Mouse (Mus musculus): ENCODE data around the gene Lexm. TPM values are rescaled to one million over a fixed set of nuclear protein-coding genes. Genes with fewer than 3 reads are reported as not detected.

The Lexm gene
- polyA plus RNA-seq, 1 experiment from 2014 or later = 0.33 TPM

DNA sequence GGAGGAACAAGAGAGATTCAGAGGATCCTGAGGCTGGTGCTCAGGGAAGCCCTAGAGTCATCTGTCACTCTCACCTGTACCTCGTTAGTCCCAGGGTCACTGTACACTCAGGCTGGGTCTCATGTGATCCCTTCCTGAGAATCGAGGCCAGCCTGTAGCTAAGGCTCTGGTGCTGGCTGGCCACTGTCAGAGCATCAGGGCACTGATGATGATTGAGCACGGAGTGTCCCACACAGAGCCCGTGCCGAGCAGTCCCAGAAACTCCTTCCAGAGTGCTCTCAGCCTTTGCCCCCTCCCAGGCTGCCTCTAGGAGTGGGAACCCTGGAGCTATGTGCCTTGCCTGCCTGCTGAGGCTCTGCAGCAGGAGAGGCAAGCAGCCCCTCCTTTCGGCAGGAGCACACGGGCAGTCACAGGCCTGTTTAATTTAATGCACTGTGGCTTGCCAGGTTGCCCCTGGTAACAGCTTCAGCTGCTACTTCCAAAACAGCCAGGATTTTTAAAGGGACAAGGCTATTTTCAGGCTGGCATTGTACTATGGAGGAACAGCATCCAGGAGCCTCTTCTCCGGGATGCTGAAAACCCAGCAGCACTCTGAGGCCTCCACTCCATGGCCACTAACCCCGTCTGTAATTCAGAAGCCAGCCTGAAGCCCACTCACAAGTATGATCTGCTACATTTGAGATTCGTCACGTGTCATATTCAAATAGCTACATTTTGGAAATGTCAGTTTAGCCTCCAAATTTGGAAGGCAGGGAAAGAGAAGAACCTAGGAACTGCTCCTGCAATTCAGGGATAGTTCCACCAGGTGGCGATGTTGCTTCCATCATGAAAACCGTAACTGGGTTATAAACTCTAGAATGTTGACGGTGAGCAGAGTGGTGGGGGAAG, 13.5 kb upstream of the Lexm start:
- Histone ChIP-seq H3K27me3 (ENCODE audit: control insufficient read depth, insufficient read depth, low read length) (no peaks in the 10 kb centered on the region), H3K4me2 (ENCODE audit: low read depth, severe bottlenecking) (peak overlapping the region; percentile 1; the same call in 1 of the 2 replicates), H3K27ac (replicated peaks; ENCODE audit: low read depth, low read length) (no peak overlapping the region), H3K36me3 (ENCODE audit: control insufficient read depth, insufficient read depth, low read length) (no peaks in the 10 kb centered on the region), H3K4me1 (ENCODE audit: control insufficient read depth, insufficient read depth, low read length) (peaks cover 18% of the 10 kb centered on the region; the same call in 1 of the 2 replicates), H3K9me3 (ENCODE audit: control insufficient read depth, low read length) (no peaks in the 10 kb centered on the region), H3K9ac (ENCODE audit: low read length) (no peak overlapping the region), H3K4me3 (ENCODE audit: low read depth, low read length) (no peak overlapping the region)
- peak; percentile 31; the same call in 1 of the 2 replicates for ATAC-seq (ENCODE audit: insufficient number of reproducible peaks, low FRiP score, low TSS enrichment, low read depth)
- WGBS = 19% methylated on average over 14 of the region's 14 CpGs
- DNase-seq (ENCODE audit: low spot score) = peak; percentile 78

DNA sequence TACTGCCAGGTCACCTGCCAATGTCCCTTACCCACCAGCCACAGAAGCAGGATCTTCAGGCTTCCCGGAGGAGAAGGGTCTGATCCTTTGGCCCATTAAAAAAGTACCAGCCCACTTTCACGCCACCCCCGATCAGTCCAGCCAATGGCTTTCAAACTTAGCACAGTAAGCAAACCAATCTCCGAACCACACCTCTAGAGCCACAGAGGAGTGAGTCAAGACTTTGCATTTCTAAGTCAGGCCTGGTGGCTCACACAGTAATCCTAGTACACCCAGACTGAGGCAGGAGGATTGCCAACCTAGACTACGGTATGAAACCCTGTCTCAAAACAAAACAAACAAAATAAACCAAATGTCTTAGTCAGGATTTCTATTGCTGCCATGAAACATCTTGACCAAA, 12.3 kb upstream of the Lexm start:
- Histone ChIP-seq H3K4me1 (ENCODE audit: control insufficient read depth, insufficient read depth, low read length) (peaks cover 18% of the 10 kb centered on the region; the same call in 1 of the 2 replicates), H3K4me3 (ENCODE audit: low read depth, low read length) (no peak overlapping the region), H3K9me3 (ENCODE audit: control insufficient read depth, low read length) (no peaks in the 10 kb centered on the region), H3K36me3 (ENCODE audit: control insufficient read depth, insufficient read depth, low read length) (no peaks in the 10 kb centered on the region), H3K9ac (ENCODE audit: low read length) (no peak overlapping the region), H3K27ac (replicated peaks; ENCODE audit: low read depth, low read length) (no peak overlapping the region), H3K27me3 (ENCODE audit: control insufficient read depth, insufficient read depth, low read length) (0 out of 2 replicates have a peak, but pooled peaks cover 3% of the 10 kb centered on the region), H3K4me2 (ENCODE audit: low read depth, severe bottlenecking) (no peak overlapping the region)
- ATAC-seq (ENCODE audit: insufficient number of reproducible peaks, low FRiP score, low TSS enrichment, low read depth) (no peak), DNase-seq (ENCODE audit: low spot score) (no peak)
- WGBS = 64% methylated on average over 5 of the region's 5 CpGs

DNA sequence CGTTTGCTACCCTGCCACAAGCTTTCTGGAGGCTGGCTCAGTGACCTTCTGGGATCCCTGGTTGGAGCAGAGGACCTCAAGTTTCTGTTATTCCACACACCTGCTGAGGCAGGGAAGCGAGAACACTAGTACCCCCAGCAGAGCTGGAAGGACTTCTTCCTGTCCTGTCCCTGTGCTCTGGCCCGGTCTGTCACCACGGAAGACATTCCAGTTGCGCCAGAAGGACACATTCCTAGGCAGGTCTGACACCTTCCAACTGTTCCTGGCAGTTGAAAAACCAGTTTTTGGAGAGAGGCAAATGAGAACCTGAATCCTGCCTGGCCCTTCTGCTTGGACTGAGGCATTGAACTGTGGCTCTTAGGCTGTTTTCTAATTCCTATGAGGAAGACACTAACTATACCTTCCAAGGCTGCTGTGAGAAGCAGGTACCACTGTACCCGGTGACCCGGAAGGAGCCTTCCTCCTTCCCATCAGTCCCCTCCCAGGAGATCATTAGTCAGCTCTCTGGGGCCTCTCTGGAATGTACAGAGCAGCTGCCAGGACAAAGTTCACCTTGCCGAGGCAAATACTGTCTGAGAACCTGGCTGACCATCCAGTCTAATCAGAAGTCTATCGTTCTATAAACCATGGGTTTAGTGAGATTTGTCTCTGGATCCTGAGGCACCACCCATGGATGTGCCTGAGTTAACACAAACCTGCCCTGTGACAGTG, 11.8 kb upstream of the Lexm start:
- WGBS = 51% methylated on average over 9 of the region's 9 CpGs
- H3K27ac ChIP-seq (replicated peaks; ENCODE audit: low read depth, low read length) = no peak overlapping the region
- H3K27me3 ChIP-seq (ENCODE audit: control insufficient read depth, insufficient read depth, low read length) = peaks cover 7% of the 10 kb centered on the region; the same call in 1 of the 2 replicates
- H3K4me3 ChIP-seq (ENCODE audit: low read depth, low read length) = no peak overlapping the region
- no peaks in the 10 kb centered on the region for H3K36me3 ChIP-seq (ENCODE audit: control insufficient read depth, insufficient read depth, low read length)
- ATAC-seq (ENCODE audit: insufficient number of reproducible peaks, low FRiP score, low TSS enrichment, low read depth) (no peak), DNase-seq (ENCODE audit: low spot score) (no peak)
- no peak overlapping the region for H3K4me2 ChIP-seq (ENCODE audit: low read depth, severe bottlenecking)
- H3K4me1 ChIP-seq (ENCODE audit: control insufficient read depth, insufficient read depth, low read length) = peaks cover 18% of the 10 kb centered on the region; the same call in 1 of the 2 replicates
- no peak overlapping the region for H3K9ac ChIP-seq (ENCODE audit: low read length)
- no peaks in the 10 kb centered on the region for H3K9me3 ChIP-seq (ENCODE audit: control insufficient read depth, low read length)

DNA sequence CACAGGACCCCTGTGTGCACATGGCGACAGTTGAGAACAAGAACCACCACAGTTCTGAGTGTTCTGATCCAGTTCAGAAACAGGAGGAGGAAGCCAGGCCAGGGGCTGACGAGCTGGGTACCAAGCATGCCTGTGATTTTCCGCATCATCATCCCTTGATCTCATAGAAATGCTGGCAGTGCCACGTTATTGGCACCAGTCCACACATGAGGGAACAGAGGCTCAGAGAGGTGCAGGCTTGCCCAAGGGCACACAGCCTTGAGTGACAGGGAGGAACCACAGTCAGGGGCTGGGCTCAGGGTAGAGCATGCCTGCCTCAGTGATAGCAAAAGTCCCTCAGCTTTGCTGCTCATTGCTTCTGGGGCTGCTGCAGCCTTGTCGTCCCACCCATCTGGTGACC, 10.8 kb upstream of the Lexm start:
- Histone ChIP-seq H3K27ac (replicated peaks; ENCODE audit: low read depth, low read length) (no peak overlapping the region), H3K27me3 (ENCODE audit: control insufficient read depth, insufficient read depth, low read length) (peaks cover 17% of the 10 kb centered on the region), H3K9me3 (ENCODE audit: control insufficient read depth, low read length) (no peaks in the 10 kb centered on the region; the same call in 1 of the 2 replicates), H3K4me1 (ENCODE audit: control insufficient read depth, insufficient read depth, low read length) (peaks cover 15% of the 10 kb centered on the region; the same call in 1 of the 2 replicates), H3K9ac (ENCODE audit: low read length) (no peak overlapping the region), H3K4me2 (ENCODE audit: low read depth, severe bottlenecking) (no peak overlapping the region), H3K4me3 (ENCODE audit: low read depth, low read length) (no peak overlapping the region), H3K36me3 (ENCODE audit: control insufficient read depth, insufficient read depth, low read length) (no peaks in the 10 kb centered on the region)
- no peak for ATAC-seq (ENCODE audit: insufficient number of reproducible peaks, low FRiP score, low TSS enrichment, low read depth)
- 83% methylated on average over 5 of the region's 5 CpGs for WGBS
- no peak for DNase-seq (ENCODE audit: low spot score)

DNA sequence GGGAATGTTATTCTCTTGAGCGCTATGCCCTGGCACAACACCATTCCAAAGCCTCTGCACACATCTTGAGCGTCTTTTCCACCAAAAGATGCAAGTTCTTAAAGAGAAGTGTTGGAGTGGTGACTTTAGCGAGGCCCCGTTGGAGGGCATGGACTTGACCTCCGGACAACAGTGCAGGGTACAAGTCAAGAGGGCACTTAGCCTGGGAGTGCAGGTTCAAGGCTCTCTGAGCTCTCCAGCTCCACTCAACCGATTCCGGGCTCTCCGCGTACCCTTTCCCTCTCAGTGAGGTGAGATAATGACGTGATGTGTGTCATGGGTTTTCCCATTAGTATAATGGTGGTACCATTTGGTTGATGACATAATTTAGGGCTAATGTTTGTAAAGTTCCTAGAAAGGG, 7.2 kb upstream of the Lexm start:
- no peak overlapping the region for H3K27ac ChIP-seq (replicated peaks; ENCODE audit: low read depth, low read length)
- H3K9me3 ChIP-seq (ENCODE audit: control insufficient read depth, low read length) = no peaks in the 10 kb centered on the region; the same call in 1 of the 2 replicates
- DNase-seq (ENCODE audit: low spot score) (no peak), ATAC-seq (ENCODE audit: insufficient number of reproducible peaks, low FRiP score, low TSS enrichment, low read depth) (no peak)
- peaks cover 31% of the 10 kb centered on the region for H3K27me3 ChIP-seq (ENCODE audit: control insufficient read depth, insufficient read depth, low read length)
- 93% methylated on average over 10 of the region's 10 CpGs for WGBS
- H3K4me2 ChIP-seq (ENCODE audit: low read depth, severe bottlenecking) = no peak overlapping the region
- no peaks in the 10 kb centered on the region for H3K36me3 ChIP-seq (ENCODE audit: control insufficient read depth, insufficient read depth, low read length)
- no peak overlapping the region for H3K4me3 ChIP-seq (ENCODE audit: low read depth, low read length)
- H3K4me1 ChIP-seq (ENCODE audit: control insufficient read depth, insufficient read depth, low read length) = 0 out of 2 replicates have a peak, but pooled peaks cover 8% of the 10 kb centered on the region
- H3K9ac ChIP-seq (ENCODE audit: low read length) = no peak overlapping the region

DNA sequence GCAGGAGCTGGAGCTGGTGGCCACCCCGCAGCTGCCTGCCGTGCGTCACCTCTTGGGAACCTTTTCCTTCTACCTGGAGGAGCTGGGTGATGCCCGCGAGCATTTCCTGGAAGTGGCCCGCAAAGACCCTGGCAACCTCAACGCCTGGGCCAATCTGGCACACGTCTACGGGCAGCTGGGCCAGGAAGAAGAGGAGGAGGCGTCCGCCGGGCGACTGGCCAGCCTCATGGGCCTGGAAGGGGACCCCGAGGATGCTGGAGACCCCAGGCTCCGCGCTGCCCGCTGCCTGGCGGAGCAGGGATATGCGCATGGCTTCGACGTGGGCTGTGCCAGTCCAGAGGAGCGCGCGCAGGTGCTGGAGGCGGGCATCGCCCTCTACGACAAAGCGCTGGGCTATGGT, 5.7 kb upstream of the Lexm start:
- H3K9me3 ChIP-seq (ENCODE audit: control insufficient read depth, low read length) = no peaks in the 10 kb centered on the region; the same call in 1 of the 2 replicates
- H3K27me3 ChIP-seq (ENCODE audit: control insufficient read depth, insufficient read depth, low read length) = peaks cover 31% of the 10 kb centered on the region
- H3K4me3 ChIP-seq (ENCODE audit: low read depth, low read length) = no peak overlapping the region
- H3K27ac ChIP-seq (replicated peaks; ENCODE audit: low read depth, low read length) = no peak overlapping the region
- H3K9ac ChIP-seq (ENCODE audit: low read length) = no peak overlapping the region
- no peak for ATAC-seq (ENCODE audit: insufficient number of reproducible peaks, low FRiP score, low TSS enrichment, low read depth)
- 0 out of 2 replicates have a peak, but pooled peaks cover 8% of the 10 kb centered on the region for H3K4me1 ChIP-seq (ENCODE audit: control insufficient read depth, insufficient read depth, low read length)
- no peaks in the 10 kb centered on the region for H3K36me3 ChIP-seq (ENCODE audit: control insufficient read depth, insufficient read depth, low read length)
- no peak for DNase-seq (ENCODE audit: low spot score)
- 35% methylated on average over 28 of the region's 28 CpGs for WGBS
- peak overlapping the region; percentile 7; the same call in 1 of the 2 replicates for H3K4me2 ChIP-seq (ENCODE audit: low read depth, severe bottlenecking)

DNA sequence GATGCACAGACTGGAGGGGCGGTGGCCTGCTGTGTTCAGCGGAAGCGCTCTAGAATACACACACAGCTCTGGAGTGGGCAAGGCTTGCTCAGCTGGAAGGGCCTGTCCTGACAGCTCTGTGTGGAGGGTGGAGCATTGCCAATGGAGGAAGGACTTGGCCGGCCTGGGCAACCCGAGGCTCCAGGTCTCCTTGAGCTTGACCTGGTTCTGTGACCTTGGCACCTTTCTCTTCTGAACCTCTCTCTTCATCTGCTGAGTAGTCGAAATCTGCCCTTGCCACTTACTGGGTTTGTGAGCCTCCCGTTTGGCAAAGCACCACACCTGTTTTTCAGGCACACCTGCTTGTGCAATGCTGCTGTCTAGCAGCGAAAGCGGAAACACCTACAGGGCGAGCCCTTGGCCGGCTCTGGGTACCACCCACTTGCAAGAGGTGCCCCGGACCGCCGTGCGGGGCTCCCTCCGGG, 5.0 kb upstream of the Lexm start, which contains the start of gene Ttc22:
Gene Ttc22 (plus strand): TSS at position 403 of the 464 bp plus-strand sequence.
- Histone ChIP-seq H3K4me3 (ENCODE audit: low read depth, low read length) (no peak within 1 kb of the TSS), H3K36me3 (ENCODE audit: control insufficient read depth, insufficient read depth, low read length) (no peaks in the 10 kb centered on the region), H3K9ac (ENCODE audit: low read length) (no peak within 1 kb of the TSS), H3K9me3 (ENCODE audit: control insufficient read depth, low read length) (no peaks in the 10 kb centered on the region; the same call in 1 of the 2 replicates), H3K27ac (replicated peaks; ENCODE audit: low read depth, low read length) (no peak within 1 kb of the TSS), H3K27me3 (ENCODE audit: control insufficient read depth, insufficient read depth, low read length) (peaks cover 31% of the 10 kb centered on the region), H3K4me1 (ENCODE audit: control insufficient read depth, insufficient read depth, low read length) (peaks cover 11% of the 10 kb centered on the region; the same call in 1 of the 2 replicates), H3K4me2 (ENCODE audit: low read depth, severe bottlenecking) (peak within 1 kb of the TSS; percentile 7; the same call in 1 of the 2 replicates)
- no peak for DNase-seq (ENCODE audit: low spot score)
- ATAC-seq (ENCODE audit: insufficient number of reproducible peaks, low FRiP score, low TSS enrichment, low read depth) = no peak
- 26% methylated on average over 16 of the region's 16 CpGs for WGBS

DNA sequence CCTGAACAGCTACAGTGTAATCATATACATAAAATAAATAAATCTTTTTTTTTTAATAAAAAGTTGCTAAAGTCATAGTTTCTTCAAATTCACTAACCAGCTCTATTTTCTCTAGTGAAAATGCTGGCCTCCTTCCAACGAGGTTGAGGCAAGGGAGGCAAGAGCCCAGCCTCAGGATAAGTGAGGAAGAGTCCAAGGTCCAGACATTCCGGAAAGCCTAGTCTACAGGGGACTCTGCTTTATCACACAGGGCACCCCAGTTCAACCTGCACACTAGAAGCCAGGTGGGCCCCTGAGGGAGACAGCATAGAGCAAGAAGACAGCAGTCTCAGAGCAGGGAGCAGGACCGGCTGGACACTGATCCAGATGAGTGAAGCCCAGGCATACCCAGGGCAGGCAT, 4.4 kb upstream of the Lexm start:
- peaks cover 12% of the 10 kb centered on the region; the same call in 1 of the 2 replicates for H3K4me1 ChIP-seq (ENCODE audit: control insufficient read depth, insufficient read depth, low read length)
- H3K4me2 ChIP-seq (ENCODE audit: low read depth, severe bottlenecking) = no peak overlapping the region
- H3K27ac ChIP-seq (replicated peaks; ENCODE audit: low read depth, low read length) = no peak overlapping the region
- DNase-seq (ENCODE audit: low spot score) (no peak), ATAC-seq (ENCODE audit: insufficient number of reproducible peaks, low FRiP score, low TSS enrichment, low read depth) (no peak)
- no peak overlapping the region for H3K9ac ChIP-seq (ENCODE audit: low read length)
- H3K4me3 ChIP-seq (ENCODE audit: low read depth, low read length) = no peak overlapping the region
- H3K9me3 ChIP-seq (ENCODE audit: control insufficient read depth, low read length) = no peaks in the 10 kb centered on the region; the same call in 1 of the 2 replicates
- no peaks in the 10 kb centered on the region for H3K36me3 ChIP-seq (ENCODE audit: control insufficient read depth, insufficient read depth, low read length)
- 79% methylated on average over 3 of the region's 3 CpGs for WGBS
- H3K27me3 ChIP-seq (ENCODE audit: control insufficient read depth, insufficient read depth, low read length) = peaks cover 31% of the 10 kb centered on the region
